Comparison of ENCODE assay signal across 8 mouse cellular contexts in the genomic region with DNA sequence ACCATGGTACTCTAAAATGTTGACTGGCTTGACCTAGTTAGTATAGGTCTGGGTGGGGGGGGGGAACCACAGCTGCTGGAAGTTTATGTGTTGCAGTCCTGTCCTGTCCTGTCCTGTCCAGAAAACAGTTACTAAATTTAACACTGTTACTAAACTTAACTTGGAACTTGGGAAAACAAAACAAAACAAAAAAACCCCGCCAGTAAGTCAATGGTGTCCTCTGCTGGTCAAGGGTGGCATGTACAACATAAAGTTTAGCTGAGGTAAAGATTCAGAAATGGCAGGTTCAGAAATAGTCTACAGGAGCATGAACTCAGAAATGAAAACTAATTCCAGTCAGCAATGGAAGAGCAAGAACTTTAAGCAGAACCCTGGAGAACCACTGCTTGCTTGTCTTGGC. TPM values are rescaled to one million over a fixed set of nuclear protein-coding genes. Genes with fewer than 3 reads are reported as not detected.
DNase-seq lines count a peak whose midpoint lies in the region; ATAC-seq lines count a peak whose summit lies in the region.

No protein-coding gene starts in this region.

- no peaks in the 10 kb centered on the region for H3K9me3 ChIP-seq in hindbrain, embryonic 11.5 days (ENCODE audit: control insufficient read depth, low read length)
- no peaks in the 10 kb centered on the region for H3K9me3 ChIP-seq in hindbrain, embryonic 12.5 days (replicated peaks)

- no peaks in the 10 kb centered on the region for H3K36me3 ChIP-seq in hindbrain, embryonic 11.5 days (ENCODE audit: control insufficient read depth, insufficient read depth, low read length)
- H3K36me3 ChIP-seq in hindbrain, embryonic 12.5 days, result no peaks in the 10 kb centered on the region

- H3K4me3 ChIP-seq in hindbrain, embryonic 11.5 days (ENCODE audit: low read depth, low read length), result no peak overlapping the region
- no peak overlapping the region for H3K4me3 ChIP-seq in hindbrain, embryonic 12.5 days

- H3K4me2 ChIP-seq in hindbrain, embryonic 11.5 days (replicated peaks; ENCODE audit: low read depth, low read length), result no peak overlapping the region
- H3K4me2 ChIP-seq in hindbrain, embryonic 12.5 days (replicated peaks), result no peak overlapping the region

- peak; percentile 36 for DNase-seq in hindbrain, embryonic 11.5 days (ENCODE audit: low spot score)
- DNase-seq in urinary bladder, postnatal 36 days (ENCODE audit: low spot score in 2 of 2), result peak; percentile 21 to 29
- no peak for DNase-seq in urinary bladder, postnatal 25 days (ENCODE audit: low spot score)
- peak; percentile 83 for DNase-seq in gastrocnemius, adult 18-20 months (ENCODE audit: low spot score)
- peak; percentile 36 for DNase-seq in large intestine, adult 2 months (ENCODE audit: low read depth, low spot score)
- peak; percentile 27 for DNase-seq in thymus, postnatal 14 days
- DNase-seq in frontal cortex, postnatal 25 days (ENCODE audit: low spot score in 2 of 2), result no peak

- H3K27ac ChIP-seq in hindbrain, embryonic 11.5 days (ENCODE audit: low read depth, low read length), result no peak overlapping the region
- H3K27ac ChIP-seq in hindbrain, embryonic 12.5 days, result no peak overlapping the region

- no peaks in the 10 kb centered on the region for H3K4me1 ChIP-seq in hindbrain, embryonic 11.5 days (replicated peaks; ENCODE audit: control insufficient read depth, insufficient read depth, low read length)
- peaks cover 13% of the 10 kb centered on the region; the same call in 1 of the 2 replicates for H3K4me1 ChIP-seq in hindbrain, embryonic 12.5 days

- no peak for ATAC-seq in hindbrain, embryonic 11.5 days (ENCODE audit: low FRiP score)
- ATAC-seq in hindbrain, embryonic 12.5 days (ENCODE audit: low FRiP score), result no peak

- no peaks in the 10 kb centered on the region for H3K27me3 ChIP-seq in hindbrain, embryonic 11.5 days (ENCODE audit: control insufficient read depth, insufficient read depth, low read length)
- no peaks in the 10 kb centered on the region for H3K27me3 ChIP-seq in hindbrain, embryonic 12.5 days

- 31% methylated on average over 1 of the region's 1 CpGs for WGBS in hindbrain, embryonic 11.5 days
- WGBS in hindbrain, embryonic 12.5 days, result 21% methylated on average over 1 of the region's 1 CpGs
- WGBS in large intestine, adult 2 months, result 8% methylated on average over 1 of the region's 1 CpGs

- no peak overlapping the region for H3K9ac ChIP-seq in hindbrain, embryonic 11.5 days (ENCODE audit: low read depth, low read length)
- H3K9ac ChIP-seq in hindbrain, embryonic 12.5 days, result no peak overlapping the region

RNA-seq across cellular contexts. Expression of a gene that starts 2.4 kb away (rescaled TPM):
- 1.9 and 2.7 TPM in 2 replicates for polyA plus RNA-seq in hindbrain, embryonic 11.5 days (2014; fragmentation: Nextera tagmentation; extraction: Ambion mirVana)
- 1.5 and 1.9 TPM in 2 replicates for polyA plus RNA-seq in hindbrain, embryonic 12.5 days (2016; fragmentation: Nextera tagmentation; extraction: Ambion mirVana)
- under 1 TPM; 0.09 to 0.39 TPM for total RNA-seq in gastrocnemius, adult 18-20 months (2021)
- 0.26 and 0.97 TPM in 2 replicates for polyA plus RNA-seq in large intestine, adult 2 months (2012; rRNA removed)

Comparison
In these comparisons a context has a peak if more than half of its experiments do, and no peak if none do; other contexts are left out.
1. DNase-seq: peak in hindbrain, embryonic 11.5 days (single experiment), urinary bladder, postnatal 36 days (2 of 2), gastrocnemius, adult 18-20 months (single experiment), large intestine, adult 2 months (single experiment) and thymus, postnatal 14 days (single experiment); none in urinary bladder, postnatal 25 days (single experiment) and frontal cortex, postnatal 25 days (0 of 2).